Mouse (Mus musculus): ENCODE results near the gene Srrm2.
"Not testable (repeated sequence)": the region's sequence is repeated elsewhere in the genome, so short reads cannot be mapped to it uniquely, and the experiment has no call there.

Srrm2 gene

GRCm38 (mm10) chr17:23770493-23770892 lies 19.8 kb upstream of the Srrm2 start:
- DNase-seq = no peak

DNA sequence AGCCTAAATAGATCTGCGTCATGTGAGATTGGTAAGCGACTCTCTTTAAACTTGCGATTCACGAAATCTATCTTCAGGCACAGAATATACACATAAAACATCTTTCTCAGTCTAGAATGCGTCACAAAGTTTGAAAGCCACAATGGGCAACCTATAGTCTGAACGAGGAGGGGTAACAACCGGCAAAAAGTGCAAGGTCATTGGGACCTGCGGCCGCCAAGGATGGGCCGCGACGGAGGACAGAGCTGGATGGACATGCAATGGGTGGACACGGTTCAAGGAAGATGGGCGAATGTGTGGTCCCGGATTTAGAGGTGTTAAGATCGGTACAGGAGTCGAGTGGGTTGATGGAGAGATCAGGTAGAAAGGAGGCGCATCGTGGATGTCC lies 19.4 kb upstream of the Srrm2 start:
- peak in 1 of 2 experiments; percentile 23 for DNase-seq

GRCm38 (mm10) chr17:23771284-23772218 lies 18.8 kb upstream of the Srrm2 start, which contains the start of gene Flywch1:
TSS of gene Flywch1 (minus strand) at chr17:23771602.
- peak; percentile 99 for DNase-seq

DNA sequence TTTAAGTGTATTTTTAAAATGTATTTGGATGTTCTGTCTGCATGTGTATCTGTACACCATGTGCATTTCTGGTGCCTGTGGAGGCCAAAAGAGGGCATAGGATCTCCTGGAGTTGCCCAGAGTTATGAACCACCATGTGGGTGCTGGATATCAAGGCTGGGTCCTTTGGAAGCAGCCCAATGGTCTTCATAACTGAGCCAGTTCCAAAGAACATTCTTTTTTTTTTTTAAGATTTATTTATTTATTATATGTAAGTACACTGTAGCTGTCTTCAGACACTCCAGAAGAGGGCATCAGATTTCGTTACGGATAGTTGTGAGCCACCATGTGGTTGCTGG lies 18.1 kb upstream of the Srrm2 start:
- DNase-seq = not testable (repeated sequence)

- no peak for DNase-seq
Measured at GRCm38 (mm10) chr17:23773676-23774075, 16.7 kb upstream of the Srrm2 start.

GRCm38 (mm10) chr17:23774090-23774489 lies 16.2 kb upstream of the Srrm2 start:
- DNase-seq = peak; percentile 90 to 92

GRCm38 (mm10) chr17:23776216-23776615 lies 14.1 kb upstream of the Srrm2 start:
- DNase-seq = no peak

- DNase-seq = peak in 1 of 2 experiments; percentile 15
Measured at GRCm38 (mm10) chr17:23777141-23777540, 13.2 kb upstream of the Srrm2 start.

- no peak for DNase-seq
Measured at GRCm38 (mm10) chr17:23778447-23778846, 11.9 kb upstream of the Srrm2 start.

DNA sequence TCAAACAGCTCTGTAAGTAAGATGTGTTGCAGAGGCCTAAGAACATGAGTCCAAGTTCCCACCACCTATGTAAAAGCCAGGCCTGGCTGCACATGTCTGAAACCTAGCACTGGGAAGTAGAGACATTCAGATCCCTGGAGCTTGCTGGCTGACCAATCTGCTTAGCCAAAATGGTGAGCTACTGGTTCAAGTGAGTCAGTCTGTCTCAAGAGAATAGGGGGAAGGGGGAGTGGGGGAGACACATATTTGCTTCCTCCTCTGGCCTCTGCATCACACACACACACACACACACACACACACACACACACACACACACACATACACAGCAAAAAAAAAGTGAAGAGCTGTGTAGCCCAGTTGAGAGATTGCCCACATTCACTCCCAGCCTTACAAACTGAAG lies 7.0 kb upstream of the Srrm2 start:
- no peak for DNase-seq

DNA sequence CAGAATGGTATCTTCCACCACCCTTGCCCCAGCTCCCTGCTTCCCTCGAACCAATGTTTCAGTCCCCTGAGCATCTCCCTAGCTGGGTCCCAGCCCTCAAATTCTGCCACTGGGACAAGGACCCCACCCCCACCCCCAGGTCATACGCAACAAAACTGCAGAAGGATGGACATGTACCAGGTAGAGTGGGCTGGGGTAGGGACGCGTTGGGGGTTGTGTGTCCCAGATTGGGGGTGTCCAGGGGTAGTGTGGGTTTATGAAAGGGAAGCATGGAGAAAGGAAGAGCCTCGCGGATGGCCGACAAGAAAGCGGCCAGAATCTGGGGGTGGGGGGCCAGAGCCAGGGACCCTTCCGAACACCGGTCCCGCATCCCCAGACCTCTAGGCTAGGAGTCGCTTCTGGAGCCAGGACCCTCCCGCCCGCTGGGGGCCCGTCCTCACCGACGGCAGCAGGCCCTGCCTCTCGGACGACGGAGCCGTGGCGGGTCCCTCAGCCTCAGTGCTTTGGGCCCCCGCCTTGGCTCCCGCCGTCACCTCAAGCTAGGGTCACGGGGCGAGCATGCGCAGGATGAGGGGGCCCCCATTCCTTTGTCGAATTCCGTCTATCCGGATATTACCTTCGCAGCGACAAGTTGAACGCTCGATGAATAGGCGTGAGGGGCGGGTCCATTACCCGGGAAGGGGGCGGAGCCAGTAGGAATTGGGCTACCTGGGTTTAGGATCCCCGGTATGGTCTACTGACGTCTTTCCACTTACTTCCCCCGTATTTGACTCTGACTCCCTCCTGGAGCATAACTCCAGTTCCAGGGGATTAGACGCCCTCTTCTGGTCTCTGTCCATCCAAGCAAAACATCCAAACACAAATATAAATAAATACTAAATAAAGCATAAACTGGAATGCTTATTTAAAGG lies 4.5 kb upstream of the Srrm2 start, which contains the start of gene Flywch2:
Gene Flywch2, minus strand, starts transcription at position 521 of the 911 bp plus-strand sequence.
- DNase-seq = peak; percentile 88 to 91

DNA sequence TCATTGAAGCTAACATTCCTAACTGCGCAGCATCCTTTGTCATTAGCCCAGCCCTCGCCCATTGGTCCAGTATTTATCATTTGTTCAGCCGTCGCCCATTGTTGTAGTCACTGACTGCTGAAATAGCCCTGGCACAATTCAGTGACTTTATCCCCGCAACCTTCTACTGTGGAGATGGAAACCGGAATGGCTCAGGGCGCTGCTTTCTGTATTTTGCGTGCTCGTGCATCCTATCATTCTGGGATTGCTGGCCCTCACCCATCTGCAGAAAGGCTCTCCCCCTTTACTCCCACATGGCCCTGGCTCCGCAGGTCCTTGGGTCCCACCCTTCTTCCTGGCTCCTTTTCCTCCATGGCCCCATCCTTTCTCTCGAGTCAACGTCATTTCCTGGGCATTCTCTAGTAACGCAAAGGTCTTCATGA lies 3.8 kb upstream of the Srrm2 start:
- DNase-seq = no peak

DNA sequence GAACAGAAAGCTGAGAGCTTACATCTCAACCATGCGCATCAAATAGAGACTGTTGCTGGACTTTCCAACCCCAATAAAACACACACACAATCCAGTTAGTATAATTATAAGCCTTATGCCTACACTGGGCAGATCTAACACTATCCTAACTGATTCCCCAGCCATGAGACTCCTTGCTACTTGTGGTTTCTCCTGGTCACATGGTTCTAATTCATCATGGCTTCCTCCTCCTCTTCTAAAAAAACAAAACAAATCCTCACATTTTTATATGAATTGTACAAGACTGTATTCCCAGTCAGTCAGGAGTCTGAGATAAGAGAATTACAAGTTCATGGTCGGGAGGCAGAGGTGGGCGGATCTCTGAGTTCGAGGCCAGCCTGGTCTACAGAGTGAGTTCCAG lies 1.4 kb upstream of the Srrm2 start:
- no peak for DNase-seq

DNA sequence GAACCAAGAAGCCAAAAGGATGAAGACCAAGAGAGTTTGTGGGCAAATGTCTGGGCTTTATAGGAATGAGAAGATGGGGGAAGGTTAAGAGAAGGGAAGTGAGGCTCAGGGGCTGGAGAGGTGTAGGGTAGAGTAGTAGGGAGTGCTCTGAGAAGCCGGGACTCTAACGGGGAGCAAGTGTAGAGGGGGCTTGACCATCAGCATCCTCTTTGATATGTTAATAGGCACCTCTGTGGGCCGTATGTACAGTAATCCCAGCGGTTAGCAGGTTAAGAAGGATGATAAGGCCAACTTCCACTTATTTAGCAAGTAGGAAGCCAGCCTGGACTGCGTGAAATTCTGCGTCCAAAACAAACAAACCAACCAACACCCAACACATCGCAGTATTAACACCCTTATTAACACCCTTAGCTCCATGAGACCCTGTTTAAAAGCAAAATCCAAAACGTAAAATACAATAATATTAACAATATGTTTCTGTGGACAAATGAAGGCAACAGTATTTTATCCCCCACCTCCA lies 523 bp upstream of the Srrm2 start:
- no peak for DNase-seq

GRCm38 (mm10) chr17:23791079-23791357 lies 686 bp downstream of the Srrm2 start:
- no peak for DNase-seq

- no peak for DNase-seq
Measured at GRCm38 (mm10) chr17:23795323-23795722, 5.0 kb downstream of the Srrm2 start.

DNA sequence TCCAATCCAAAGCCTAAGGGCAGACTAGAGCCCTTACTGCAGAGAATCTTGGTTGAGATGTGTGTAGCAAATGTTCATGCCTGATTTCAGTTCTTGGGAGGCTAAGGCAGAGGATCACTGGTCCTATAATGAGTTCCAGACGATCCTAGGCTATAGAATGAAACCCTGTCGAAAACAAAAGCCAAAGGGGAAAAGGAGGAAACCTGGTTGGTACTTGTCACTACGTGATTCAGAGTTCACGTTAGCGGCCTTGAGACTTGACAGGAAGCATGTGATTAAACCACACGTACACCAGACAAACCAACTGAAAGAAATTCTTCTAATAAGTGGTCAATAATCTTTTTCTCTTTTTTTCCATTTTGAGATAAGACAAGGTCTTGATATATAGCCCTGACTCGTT lies 7.0 kb downstream of the Srrm2 start:
- DNase-seq = no peak

GRCm38 (mm10) chr17:23801627-23802026 lies 11.3 kb downstream of the Srrm2 start:
- no peak for DNase-seq

DNA sequence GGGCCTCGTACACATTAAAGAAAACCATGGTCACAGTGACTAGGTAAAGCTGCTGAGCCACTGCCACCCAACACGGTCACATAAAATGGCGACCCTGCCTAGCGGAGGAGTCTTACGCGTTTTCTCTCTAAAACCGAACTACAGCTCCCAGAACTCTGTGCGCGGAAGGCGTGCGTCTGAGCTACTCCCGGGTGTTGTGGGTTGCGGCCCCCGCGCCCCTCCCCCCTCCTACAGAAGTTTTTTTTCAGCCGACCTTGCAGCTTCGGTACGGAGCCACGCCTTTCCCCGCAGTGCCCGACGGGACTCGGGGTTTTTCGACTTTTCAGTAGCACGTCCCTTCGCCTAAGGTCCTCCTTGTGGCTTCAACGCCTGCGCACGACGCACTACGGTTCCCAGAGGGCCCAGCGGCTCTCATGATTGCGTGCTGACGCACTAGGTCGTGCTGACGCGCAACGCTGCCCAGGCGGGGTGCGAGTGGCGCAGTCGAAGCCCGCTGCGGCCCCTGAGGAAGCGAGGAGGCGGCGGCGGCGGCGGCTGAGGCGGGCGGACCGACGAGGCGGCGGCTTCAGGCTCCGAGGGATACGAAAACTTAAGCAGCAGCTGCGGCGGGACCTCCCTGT lies 12.5 kb downstream of the Srrm2 start:
- peak; percentile 98 to 100 for DNase-seq

DNA sequence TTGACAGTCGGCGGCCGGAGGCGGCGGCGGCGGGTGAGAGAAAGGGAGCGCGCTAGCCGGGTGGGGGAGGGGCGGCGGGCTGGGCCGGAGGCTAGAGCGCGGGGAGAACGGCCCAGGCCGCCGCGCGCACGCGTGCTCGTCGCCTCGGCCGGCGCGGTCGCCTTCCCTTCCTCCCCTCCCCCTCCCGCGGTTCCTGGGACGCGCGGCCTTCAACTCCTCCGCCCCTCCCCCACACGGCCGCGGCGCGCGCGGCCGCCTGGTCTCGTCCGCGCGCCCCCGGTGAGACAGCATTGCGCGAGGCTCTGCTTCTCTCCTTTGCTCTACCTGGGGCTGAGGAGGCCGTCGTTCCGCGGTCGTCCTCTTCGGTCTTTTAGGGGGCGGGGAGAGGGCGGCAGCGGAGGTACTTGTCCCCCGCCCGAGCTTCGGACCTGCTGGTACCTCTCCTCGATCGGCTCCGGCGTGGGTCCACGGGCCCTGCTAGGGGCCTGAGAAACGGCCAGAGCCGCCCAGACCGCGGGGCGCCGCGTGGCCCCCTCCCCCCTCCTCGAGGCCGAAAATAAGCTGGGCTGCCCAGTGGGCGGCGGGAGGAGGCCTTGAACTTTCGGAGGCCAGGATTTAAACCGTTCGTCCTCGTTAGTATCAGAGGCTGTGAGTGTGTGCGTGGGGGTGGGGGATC lies 13.2 kb downstream of the Srrm2 start:
- peak; percentile 89 to 93 for DNase-seq

- no peak for DNase-seq
Measured at GRCm38 (mm10) chr17:23804426-23805085, 14.2 kb downstream of the Srrm2 start.

DNA sequence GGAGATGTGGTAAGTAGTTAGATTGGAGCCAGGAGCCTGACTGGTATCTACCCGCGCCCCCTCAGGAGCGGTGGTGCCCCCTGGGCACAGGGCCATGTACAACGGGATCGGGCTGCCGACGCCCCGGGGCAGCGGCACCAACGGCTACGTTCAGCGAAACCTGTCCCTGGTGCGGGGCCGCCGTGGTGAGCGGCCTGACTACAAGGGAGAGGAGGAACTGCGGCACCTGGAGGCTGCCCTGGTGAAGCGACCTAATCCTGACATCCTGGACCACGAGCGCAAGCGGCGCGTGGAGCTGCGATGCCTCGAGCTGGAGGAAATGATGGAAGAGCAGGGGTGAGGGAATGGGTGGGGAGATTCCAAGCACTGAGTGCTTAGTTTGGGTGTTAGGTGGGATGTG lies 16.5 kb downstream of the Srrm2 start:
- peak; percentile 67 to 83 for DNase-seq

Data from kidney, postnatal 25 days (tissue).